Mouse (Mus musculus) liver, embryonic 14.5 days (tissue): ENCODE measurements around the gene Ndufb7. TPM values are rescaled to one million over a fixed set of nuclear protein-coding genes. Genes with fewer than 3 reads are reported as not detected.

Source experiments
- ATAC-seq: fragments of 200-750 bp; cut with Nextera tagmentation; 2 replicates; pipeline ENCODE4 v1.8.0; 2017; ENCODE audit warnings: moderate number of reproducible peaks, mild to moderate bottlenecking, moderate library complexity; ENCODE audit not compliant: insufficient read depth
- DNase-seq, 3 experiments: peaks; one replicate each; pipeline ENCODE4 v3.0.0-alpha.2; 2012 to 2013; ENCODE audit warnings: low read depth in 3 of 3, low spot score in 3 of 3
- H3K27ac ChIP-seq: fragments of 300-500 bp; sonication (generic); 2 replicates; pipeline ENCODE4 v1.5.1; 2014; ENCODE audit warnings: moderate library complexity, mild to moderate bottlenecking, control low read depth, inconsistent platforms
- H3K27me3 ChIP-seq: fragments of 300-500 bp; sonication (generic); 2 replicates; pipeline ENCODE4 v1.6.1; 2014; ENCODE audit warnings: mild to moderate bottlenecking, low read length, moderate library complexity; ENCODE audit not compliant: control insufficient read depth, insufficient read depth
- H3K36me3 ChIP-seq: fragments of 300-500 bp; sonication (generic); replicated peaks from 2 replicates; pipeline ENCODE4 v1.6.1; 2014; ENCODE audit warnings: low read depth; ENCODE audit not compliant: control insufficient read depth, insufficient read depth
- H3K4me1 ChIP-seq, 2 experiments: fragments of 200-500 bp in 1 of 2; fragments of 300-500 bp in 1 of 2; sonication (generic) in 1 of 2; replicated peaks; 2 replicates each; pipeline ENCODE4 v1.6.1; 2012 to 2014; ENCODE audit warnings: antibody characterized with exemption in 1 of 2, inconsistent platforms in 1 of 2, low read length in 1 of 2; ENCODE audit not compliant: control insufficient read depth in 2 of 2, insufficient read depth in 2 of 2
- H3K4me2 ChIP-seq: fragments of 300-500 bp; sonication (generic); 2 replicates; pipeline ENCODE4 v1.6.1; 2014; ENCODE audit warnings: low read depth, mild to moderate bottlenecking, control low read depth, moderate library complexity
- H3K4me3 ChIP-seq, 2 experiments: fragments of 200-500 bp in 1 of 2; fragments of 300-500 bp in 1 of 2; sonication (generic) in 1 of 2; 2 replicates each; pipeline ENCODE4 v1.5.1; 2012 to 2014; ENCODE audit warnings: low read depth in 2 of 2, low read length in 2 of 2, mild to moderate bottlenecking in 2 of 2, control low read depth in 1 of 2, inconsistent platforms in 1 of 2, moderate library complexity in 1 of 2; ENCODE audit not compliant: insufficient read depth in 1 of 2
- H3K9ac ChIP-seq: fragments of 300-500 bp; sonication (generic); replicated peaks from 2 replicates; pipeline ENCODE4 v1.6.1; 2014; ENCODE audit warnings: mild to moderate bottlenecking, control low read depth, moderate library complexity
- H3K9me3 ChIP-seq: fragments of 300-500 bp; sonication (generic); 2 replicates; pipeline ENCODE4 v1.6.1; 2016; ENCODE audit warnings: low read length, mixed read lengths; ENCODE audit not compliant: control insufficient read depth
- CTCF ChIP-seq: IDR thresholded peaks from 2 replicates; pipeline ENCODE4 v1.5.1; 2016; ENCODE audit warnings: antibody characterized with exemption, low read depth, control low read depth
- EP300 ChIP-seq: IDR thresholded peaks from 2 replicates; pipeline ENCODE4 v1.6.1; 2016; ENCODE audit warnings: antibody characterized with exemption, low read depth
- WGBS: fragments of 180-500 bp; shearing (Covaris S2); extraction: QIAGEN DNeasy Blood & Tissue Kit; methylation state at CpG from one replicate; pipeline ENCODE4 v1.1.7; 2014; ENCODE audit not compliant: insufficient replicate concordance; 5-methylcytosine and 5-hydroxymethylcytosine counted together
- polyA plus RNA-seq, 2 experiments: library from polyadenylated mRNA; depleted of rRNA in 1 of 2; stranded (reverse) in 1 of 2; unstranded in 1 of 2; fragments of >200 nt; fragmentation: Nextera tagmentation in 1 of 2; extraction: Ambion mirVana in 1 of 2; gene quantifications; 2 replicates each; pipeline versions ENCODE4 v1.2.1 to v1.2.3; 2012 to 2014

The Ndufb7 gene
- polyA plus RNA-seq, 2 experiments = 197 to 290 TPM

DNA sequence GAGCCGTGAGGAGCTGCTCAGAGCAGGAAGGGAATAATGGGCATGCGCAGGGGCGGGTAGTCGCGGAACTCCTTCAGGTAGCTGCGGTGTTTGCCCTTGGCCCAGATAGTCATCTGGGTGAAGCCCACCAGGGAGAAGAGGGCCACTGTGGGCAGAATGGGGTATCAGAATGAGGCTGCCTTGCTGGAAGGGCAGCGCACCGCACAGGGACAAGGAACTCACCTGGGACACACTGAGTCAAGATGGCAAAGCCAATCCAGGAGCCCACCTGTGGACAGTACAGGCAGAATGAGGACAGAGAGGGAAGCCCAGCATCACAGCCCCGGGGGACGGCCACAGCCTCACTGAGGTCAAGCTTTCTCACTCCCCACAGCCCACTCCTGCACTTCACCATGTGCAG is 5.3 kb downstream of the Ndufb7 start:
- Histone ChIP-seq H3K27ac (no peak overlapping the region), H3K4me2 (no peak overlapping the region), H3K4me3 (no peak overlapping the region), H3K27me3 (no peaks in the 10 kb centered on the region), H3K4me1 (peaks cover 0 to 7% of the 10 kb centered on the region in 2 experiments; a peak in 2 of 4 replicates), H3K9me3 (no peaks in the 10 kb centered on the region), H3K9ac (no peak overlapping the region), H3K36me3 (peaks cover 28% of the 10 kb centered on the region)
- no peak for ATAC-seq
- TF ChIP-seq EP300 = no peak
- no peak for TF ChIP-seq CTCF
- WGBS = 87% methylated on average over 10 of the region's 10 CpGs
- no peak for DNase-seq

DNA sequence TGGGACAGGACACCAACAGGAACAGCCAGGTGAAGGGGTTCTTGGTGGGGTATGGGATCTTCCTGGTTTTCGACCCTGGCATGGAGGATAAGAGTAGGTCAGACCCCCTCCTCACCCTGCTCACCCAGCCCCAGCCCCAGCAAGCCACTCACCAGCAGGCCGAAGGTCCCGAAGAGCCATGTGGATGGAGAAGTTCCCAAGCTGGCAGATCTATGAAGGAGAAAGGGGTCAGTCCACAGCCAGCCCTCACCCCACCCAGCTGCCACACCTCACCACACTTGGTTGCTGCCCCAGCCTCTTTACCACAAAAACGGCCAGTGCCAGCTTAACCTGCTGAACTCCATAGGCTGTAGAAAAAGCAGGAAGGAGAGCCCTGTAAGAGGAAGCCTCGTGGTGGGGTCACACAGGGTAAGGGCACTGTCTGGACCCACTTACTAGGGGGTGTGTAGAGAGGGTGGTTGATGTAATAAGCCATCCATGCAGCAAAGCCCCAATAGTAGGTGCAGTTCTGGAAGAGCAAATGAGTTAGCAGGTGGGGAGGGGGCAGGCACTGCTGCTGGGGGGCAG is 5.9 kb downstream of the Ndufb7 start:
- H3K9me3 ChIP-seq = no peaks in the 10 kb centered on the region
- WGBS = 56% methylated on average over 5 of the region's 5 CpGs
- no peaks in the 10 kb centered on the region for H3K27me3 ChIP-seq
- no peak overlapping the region for H3K27ac ChIP-seq
- ATAC-seq (no peak), DNase-seq (no peak)
- TF ChIP-seq CTCF (no peak), EP300 (no peak)
- H3K4me3 ChIP-seq = no peak overlapping the region
- peaks cover 28% of the 10 kb centered on the region for H3K36me3 ChIP-seq
- H3K4me1 ChIP-seq = peaks cover 0 to 6% of the 10 kb centered on the region in 2 experiments; a peak in 2 of 4 replicates
- H3K9ac ChIP-seq = no peak overlapping the region
- no peak overlapping the region for H3K4me2 ChIP-seq

DNA sequence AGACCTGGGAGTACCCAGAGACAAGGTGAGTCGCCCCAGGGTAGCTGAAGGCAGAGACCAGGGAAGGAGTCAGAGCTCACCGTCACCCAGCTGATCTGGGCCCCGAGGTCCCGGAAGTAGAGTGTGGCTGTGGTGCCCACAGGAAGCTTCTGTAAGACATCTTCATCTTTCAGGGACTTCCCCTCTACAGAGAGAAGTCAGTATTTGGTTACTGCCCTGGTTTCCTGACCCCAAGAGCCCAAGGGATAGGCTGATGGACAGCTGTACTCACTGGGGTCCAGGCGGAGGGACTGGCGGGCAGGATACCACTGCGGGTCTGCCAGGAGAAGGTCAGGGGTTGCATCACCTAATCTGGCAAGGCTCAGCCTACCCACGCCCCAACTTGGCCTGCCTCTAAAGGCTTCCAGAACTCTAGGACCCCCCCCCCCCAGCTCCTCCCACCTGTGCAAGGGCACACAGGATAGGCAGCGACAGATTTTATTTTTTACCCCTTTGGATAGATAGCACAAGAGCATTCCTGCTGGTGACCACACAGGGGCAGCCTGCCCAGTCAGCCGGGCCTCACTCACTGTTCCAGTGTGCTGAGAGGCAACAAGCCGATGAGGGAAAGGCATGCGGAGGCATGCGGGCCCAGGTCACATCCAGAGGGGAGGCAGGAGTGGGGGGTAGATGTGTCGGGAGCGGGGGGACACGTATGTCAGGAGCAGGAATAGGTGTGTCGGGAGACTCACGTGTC is 6.8 kb downstream of the Ndufb7 start:
- no peak for DNase-seq
- ATAC-seq = peak; percentile 16; the same call in 1 of the 2 replicates
- H3K27me3 ChIP-seq = no peaks in the 10 kb centered on the region
- 54% methylated on average over 18 of the region's 18 CpGs for WGBS
- no peaks in the 10 kb centered on the region; a peak in 1 of 4 replicates for H3K4me1 ChIP-seq
- no peak overlapping the region for H3K4me3 ChIP-seq
- H3K9ac ChIP-seq = no peak overlapping the region
- H3K27ac ChIP-seq = no peak overlapping the region
- no peak overlapping the region for H3K4me2 ChIP-seq
- H3K9me3 ChIP-seq = no peaks in the 10 kb centered on the region
- no peak for TF ChIP-seq EP300
- TF ChIP-seq CTCF = peak; percentile 43
- H3K36me3 ChIP-seq = peaks cover 28% of the 10 kb centered on the region

DNA sequence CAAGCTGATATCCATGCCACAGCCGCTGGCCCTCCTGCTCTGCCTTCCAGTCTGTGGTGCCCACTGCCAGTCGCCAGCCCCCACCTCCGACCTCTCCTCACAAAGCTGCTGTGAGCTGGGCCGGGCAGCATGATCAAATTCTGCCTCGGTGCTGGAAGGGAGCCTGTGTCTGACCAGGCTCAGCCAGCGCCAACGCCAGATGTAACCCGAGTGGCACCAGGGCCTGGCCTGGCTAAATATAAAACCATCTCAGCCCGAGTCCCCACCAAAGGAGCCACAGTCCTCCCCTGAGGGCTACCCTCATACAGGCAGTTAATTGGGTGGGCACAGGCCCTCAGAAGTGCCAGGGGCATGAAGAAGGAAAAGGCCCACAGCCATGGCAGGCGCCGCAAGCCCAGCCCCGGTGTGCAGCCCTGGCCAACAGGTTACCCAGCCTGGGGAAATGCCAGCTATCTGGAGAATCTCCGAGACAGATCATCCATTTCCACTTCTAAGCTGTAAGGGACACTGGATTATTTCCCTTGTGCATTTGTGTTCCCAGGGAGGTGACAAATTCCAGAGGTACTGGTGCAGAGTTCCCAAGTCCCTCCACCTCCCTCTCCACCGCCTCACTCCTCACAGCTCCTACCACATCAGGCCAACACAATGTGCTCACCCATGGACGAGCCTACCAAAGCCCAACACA is 8.3 kb downstream of the Ndufb7 start:
- no peak overlapping the region for H3K4me2 ChIP-seq
- H3K27ac ChIP-seq = no peak overlapping the region
- no peaks in the 10 kb centered on the region for H3K9me3 ChIP-seq
- no peaks in the 10 kb centered on the region; a peak in 1 of 4 replicates for H3K4me1 ChIP-seq
- 81% methylated on average over 15 of the region's 15 CpGs for WGBS
- no peaks in the 10 kb centered on the region for H3K27me3 ChIP-seq
- peaks cover 25% of the 10 kb centered on the region for H3K36me3 ChIP-seq
- DNase-seq (no peak), ATAC-seq (no peak)
- H3K4me3 ChIP-seq = no peak overlapping the region
- H3K9ac ChIP-seq = no peak overlapping the region
- no peak for TF ChIP-seq EP300
- TF ChIP-seq CTCF = no peak
